Mouse (Mus musculus) intestine, embryonic 14.5 days (tissue): ENCODE data around the gene Rpl23. TPM values are rescaled to one million over a fixed set of nuclear protein-coding genes. Genes with fewer than 3 reads are reported as not detected.
"Not testable (repeated sequence)": the region's sequence is repeated elsewhere in the genome, so short reads cannot be mapped to it uniquely, and the experiment has no call there.

Source experiments
- ATAC-seq: fragments of 200-750 bp; cut with Nextera tagmentation; replicated peaks from 2 replicates; pipeline ENCODE4 v1.8.0; 2017; ENCODE audit warnings: low read depth, moderate number of reproducible peaks, moderate TSS enrichment, moderate library complexity; ENCODE audit not compliant: low FRiP score, low TSS enrichment
- DNase-seq: peaks from one replicate; pipeline ENCODE4 v3.0.0-alpha.2; 2018; ENCODE audit warnings: low spot score
- H3K27ac ChIP-seq: fragments of 300-500 bp; sonication (generic); 2 replicates; pipeline ENCODE4 v1.5.1; 2014; ENCODE audit warnings: low read depth, mild to moderate bottlenecking, control low read depth
- H3K27me3 ChIP-seq: fragments of 300-500 bp; sonication (generic); replicated peaks from 2 replicates; pipeline ENCODE4 v1.6.1; 2014; ENCODE audit warnings: low read length, control low read depth; ENCODE audit not compliant: control insufficient read depth, insufficient read depth
- H3K36me3 ChIP-seq: fragments of 300-500 bp; sonication (generic); 2 replicates; pipeline ENCODE4 v1.6.1; 2014; ENCODE audit warnings: low read length, control low read depth; ENCODE audit not compliant: control insufficient read depth, insufficient read depth
- H3K4me1 ChIP-seq: fragments of 300-500 bp; sonication (generic); replicated peaks from 2 replicates; pipeline ENCODE4 v1.6.1; 2014; ENCODE audit warnings: low read length, control low read depth, mixed read lengths; ENCODE audit not compliant: control insufficient read depth, insufficient read depth
- H3K4me2 ChIP-seq: fragments of 300-500 bp; sonication (generic); 2 replicates; pipeline ENCODE4 v1.6.1; 2014; ENCODE audit warnings: low read length
- H3K4me3 ChIP-seq: fragments of 300-500 bp; sonication (generic); 2 replicates; pipeline ENCODE4 v1.5.1; 2014; ENCODE audit warnings: low read depth, low read length, control low read depth, mixed read lengths
- H3K9ac ChIP-seq: fragments of 300-500 bp; sonication (generic); 2 replicates; pipeline ENCODE4 v1.6.1; 2014; ENCODE audit warnings: mild to moderate bottlenecking, low read length
- H3K9me3 ChIP-seq: fragments of 300-500 bp; sonication (generic); 2 replicates; pipeline ENCODE4 v1.6.1; 2016; ENCODE audit warnings: low read length, control low read depth; ENCODE audit not compliant: control insufficient read depth
- WGBS: fragments of 180-500 bp; shearing (Covaris S2); extraction: QIAGEN DNeasy Blood & Tissue Kit; methylation state at CpG from one replicate; pipeline ENCODE4 v1.1.7; 2014; 5-methylcytosine and 5-hydroxymethylcytosine counted together
- polyA plus RNA-seq: library from polyadenylated mRNA; unstranded; fragments of >200 nt; fragmentation: Nextera tagmentation; extraction: Ambion mirVana; gene quantifications from 2 replicates; pipeline ENCODE4 v1.2.1, GENCODE M21; 2014

Rpl23 gene
- polyA plus RNA-seq, 1 experiment from 2014 or later, result 786 TPM

DNA sequence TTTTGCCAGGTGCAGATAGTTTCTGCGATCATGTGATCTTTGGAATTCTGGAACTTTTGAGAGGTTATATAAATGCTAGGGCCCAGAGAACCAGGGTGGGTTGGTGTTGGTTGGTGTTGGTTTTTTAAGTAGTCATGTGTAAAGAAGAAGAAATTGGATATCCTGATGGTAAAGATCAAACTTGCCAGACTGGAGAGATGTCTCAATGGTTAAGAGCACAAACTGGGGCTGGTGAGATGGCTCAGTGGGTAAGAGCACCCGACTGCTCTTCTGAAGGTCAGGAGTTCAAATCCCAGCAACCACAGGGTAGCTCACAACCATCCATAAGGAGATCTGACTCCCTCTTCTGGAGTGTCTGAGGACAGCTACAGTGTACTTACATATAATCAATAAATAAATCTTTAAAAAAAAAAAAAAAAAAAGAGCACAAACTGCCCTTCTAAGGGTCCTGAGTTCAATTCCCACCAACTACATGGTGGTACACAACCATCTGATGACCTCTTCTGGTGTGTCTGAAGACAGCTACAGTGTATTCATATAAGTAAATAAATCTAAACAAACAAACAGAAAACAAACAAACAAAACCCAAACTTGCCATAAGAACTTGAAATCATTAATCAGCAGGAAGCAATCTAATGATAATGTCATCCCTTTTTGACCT, 8.7 kb upstream of the Rpl23 start:
- 85% methylated on average over 2 of the region's 2 CpGs for WGBS
- not testable (repeated sequence) for ATAC-seq, H3K4me1 ChIP-seq, H3K36me3 ChIP-seq, H3K9me3 ChIP-seq, H3K27me3 ChIP-seq, H3K4me2 ChIP-seq, H3K9ac ChIP-seq, H3K27ac ChIP-seq, DNase-seq, H3K4me3 ChIP-seq

DNA sequence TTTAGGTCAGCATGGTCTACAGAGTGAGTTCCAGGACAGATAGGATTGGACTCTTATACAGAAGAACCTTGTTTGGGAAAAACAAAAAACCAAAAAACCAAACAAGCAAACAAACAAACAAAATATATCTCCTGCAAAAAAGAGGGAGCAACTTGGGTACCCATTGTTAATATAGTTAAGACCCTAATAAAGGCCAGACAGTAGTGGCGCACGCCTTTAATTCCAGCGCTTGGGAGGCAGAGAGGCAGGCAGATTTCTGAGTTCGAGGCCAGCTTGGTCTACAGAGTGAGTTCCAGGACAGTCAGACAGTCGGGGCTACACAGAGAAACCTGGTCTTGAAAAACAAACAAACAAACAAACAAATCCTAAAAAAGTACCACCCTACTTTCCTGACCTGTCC, 7.5 kb upstream of the Rpl23 start:
- no peak overlapping the region for H3K4me2 ChIP-seq
- no peak overlapping the region for H3K4me3 ChIP-seq
- DNase-seq (no peak), ATAC-seq (no peak)
- 0 out of 2 replicates have a peak, but pooled peaks cover 3% of the 10 kb centered on the region for H3K9me3 ChIP-seq
- H3K9ac ChIP-seq, result no peak overlapping the region
- H3K4me1 ChIP-seq, result no peaks in the 10 kb centered on the region
- H3K27me3 ChIP-seq, result no peaks in the 10 kb centered on the region
- no peaks in the 10 kb centered on the region for H3K36me3 ChIP-seq
- no peak overlapping the region for H3K27ac ChIP-seq
- WGBS, result 82% methylated on average over 5 of the region's 5 CpGs

DNA sequence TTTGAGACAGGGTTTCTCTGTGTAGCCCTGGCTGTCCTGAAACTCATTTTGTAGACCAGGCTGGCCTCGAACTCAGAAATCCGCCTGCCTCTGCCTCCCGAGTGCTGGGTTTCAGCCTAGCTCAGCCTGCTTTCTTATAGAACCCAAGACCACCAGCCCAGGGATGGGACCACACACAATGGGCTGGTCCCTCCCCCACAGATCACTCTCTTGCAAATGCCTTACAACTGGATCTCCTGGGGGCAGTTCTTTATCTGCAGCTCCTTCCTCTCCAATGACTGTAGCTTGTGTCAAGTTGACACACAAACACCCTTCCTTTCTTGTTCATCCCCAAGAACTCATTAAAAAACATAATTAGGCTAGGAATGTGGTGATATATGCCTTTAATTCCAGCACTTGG, 5.7 kb upstream of the Rpl23 start:
- Histone ChIP-seq H3K9me3 (no peaks in the 10 kb centered on the region), H3K4me1 (no peaks in the 10 kb centered on the region), H3K9ac (no peak overlapping the region), H3K36me3 (no peaks in the 10 kb centered on the region), H3K27ac (no peak overlapping the region), H3K4me3 (no peak overlapping the region), H3K4me2 (no peak overlapping the region), H3K27me3 (no peaks in the 10 kb centered on the region)
- 93% methylated on average over 3 of the region's 3 CpGs for WGBS
- DNase-seq, result no peak
- no peak for ATAC-seq

DNA sequence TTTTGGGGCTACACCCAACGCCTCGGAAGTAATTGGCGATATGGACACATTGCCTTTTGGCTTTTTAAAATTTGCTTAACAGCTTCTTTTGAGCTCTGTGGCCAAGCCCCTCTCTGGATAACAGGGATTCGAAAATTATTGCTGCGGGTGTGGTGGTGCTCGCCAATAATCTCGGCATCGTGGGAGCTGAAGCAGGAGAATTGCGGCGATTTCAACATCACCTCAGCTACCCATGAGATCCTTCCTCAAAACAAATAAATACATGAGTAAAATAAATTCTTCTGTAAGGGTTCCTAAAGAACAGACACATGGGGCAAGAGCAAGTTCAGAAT, 293 bp upstream of the Rpl23 start:
- no peaks in the 10 kb centered on the region for H3K9me3 ChIP-seq
- H3K36me3 ChIP-seq, result peaks cover 38% of the 10 kb centered on the region
- no peaks in the 10 kb centered on the region for H3K27me3 ChIP-seq
- WGBS, result 0% methylated on average over 10 of the region's 10 CpGs
- H3K4me1 ChIP-seq, result peaks cover 10% of the 10 kb centered on the region
- H3K27ac ChIP-seq, result peak overlapping the region; percentile 89
- H3K9ac ChIP-seq, result peak overlapping the region; percentile 97
- H3K4me2 ChIP-seq, result peak overlapping the region; percentile 61
- peak overlapping the region; percentile 77 for H3K4me3 ChIP-seq
- ATAC-seq (no peak), DNase-seq (no peak)

DNA sequence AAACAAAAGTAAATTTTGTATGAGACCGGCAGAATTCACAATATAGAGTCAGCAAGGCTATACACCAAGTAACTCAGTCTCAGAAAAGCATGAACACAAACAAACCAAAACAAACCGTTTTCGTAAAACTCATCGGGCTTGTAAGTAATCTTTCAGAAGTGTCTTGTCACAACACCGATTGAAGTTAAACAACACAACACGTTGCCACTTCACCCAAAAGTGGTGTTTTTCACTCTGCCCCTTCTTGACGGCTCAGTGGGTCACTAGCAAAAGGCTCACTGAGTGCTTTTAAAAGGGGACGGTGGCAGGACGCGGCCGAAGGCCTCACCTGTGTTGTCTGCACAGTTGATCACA, 782 bp downstream of the Rpl23 start:
- Histone ChIP-seq H3K9me3 (no peaks in the 10 kb centered on the region), H3K27ac (peak overlapping the region; percentile 89), H3K27me3 (no peaks in the 10 kb centered on the region), H3K9ac (peak overlapping the region; percentile 97), H3K4me3 (peak overlapping the region; percentile 77), H3K36me3 (peaks cover 49% of the 10 kb centered on the region), H3K4me1 (peaks cover 10% of the 10 kb centered on the region), H3K4me2 (peak overlapping the region; percentile 61)
- ATAC-seq, result no peak
- no peak for DNase-seq
- 2% methylated on average over 11 of the region's 11 CpGs for WGBS

DNA sequence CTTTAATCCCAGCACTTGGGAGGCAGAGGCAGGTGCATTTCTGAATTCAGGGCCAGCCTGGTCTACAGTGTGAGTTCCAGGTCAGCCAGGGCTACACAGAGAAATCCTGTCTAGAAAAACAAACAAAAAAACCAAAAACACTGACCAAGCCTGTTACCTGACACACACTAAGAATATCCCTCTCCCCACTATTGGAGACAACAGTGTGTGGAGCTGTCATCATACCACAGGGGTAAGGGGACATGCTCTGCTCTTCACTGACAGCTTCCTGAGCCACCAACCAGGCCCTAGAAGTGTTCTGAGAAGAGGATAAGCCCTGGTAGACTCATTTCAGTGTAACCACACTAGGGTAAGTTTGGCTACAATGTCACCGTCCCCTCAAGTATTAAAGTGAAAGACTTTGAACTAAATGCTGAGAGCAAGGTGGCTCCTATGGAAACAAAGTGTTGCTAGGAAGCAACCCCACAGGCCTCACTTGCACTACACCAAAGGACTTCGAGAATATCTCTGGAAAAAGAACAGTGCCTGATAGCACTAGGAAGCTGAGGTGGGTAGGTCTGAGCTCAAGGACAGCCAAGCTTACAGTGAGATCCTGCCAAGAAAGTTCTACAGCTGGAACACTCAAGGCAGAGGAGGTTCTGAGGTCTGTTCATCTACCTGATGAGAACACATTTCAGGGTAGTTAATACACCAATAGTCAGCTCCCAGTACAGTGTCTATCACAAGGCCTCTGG, 2.1 kb downstream of the Rpl23 start:
- Histone ChIP-seq H3K4me1 (peaks cover 10% of the 10 kb centered on the region), H3K36me3 (peaks cover 62% of the 10 kb centered on the region), H3K27ac (no peak overlapping the region), H3K27me3 (no peaks in the 10 kb centered on the region), H3K4me3 (peak overlapping the region; percentile 77), H3K9ac (0 out of 2 replicates have a peak overlapping the region, but pooled peaks have one; percentile 7), H3K9me3 (no peaks in the 10 kb centered on the region), H3K4me2 (peak overlapping the region; percentile 61)
- ATAC-seq, result no peak
- WGBS, result 89% methylated on average over 2 of the region's 2 CpGs
- no peak for DNase-seq

DNA sequence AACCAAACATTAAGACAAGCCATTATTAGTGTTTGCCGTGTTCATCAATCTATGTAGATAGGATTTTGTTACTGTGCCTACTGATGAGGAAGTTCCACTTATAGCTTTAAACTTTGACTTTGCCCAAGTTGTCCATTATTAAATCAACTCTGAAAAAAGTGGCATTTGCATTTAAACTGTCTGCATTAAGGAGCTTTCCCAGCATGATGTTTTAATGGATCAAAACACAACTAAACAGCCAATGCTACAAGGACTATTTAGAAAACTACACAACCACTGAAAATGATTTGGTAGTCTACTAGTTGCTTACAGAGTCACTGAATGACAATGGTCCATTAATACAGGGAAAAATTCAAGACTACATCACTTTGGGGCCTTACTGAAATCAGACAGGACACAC, 3.3 kb downstream of the Rpl23 start:
- 88% methylated on average over 1 of the region's 1 CpGs for WGBS
- H3K4me2 ChIP-seq, result no peak overlapping the region
- DNase-seq, result no peak

DNA sequence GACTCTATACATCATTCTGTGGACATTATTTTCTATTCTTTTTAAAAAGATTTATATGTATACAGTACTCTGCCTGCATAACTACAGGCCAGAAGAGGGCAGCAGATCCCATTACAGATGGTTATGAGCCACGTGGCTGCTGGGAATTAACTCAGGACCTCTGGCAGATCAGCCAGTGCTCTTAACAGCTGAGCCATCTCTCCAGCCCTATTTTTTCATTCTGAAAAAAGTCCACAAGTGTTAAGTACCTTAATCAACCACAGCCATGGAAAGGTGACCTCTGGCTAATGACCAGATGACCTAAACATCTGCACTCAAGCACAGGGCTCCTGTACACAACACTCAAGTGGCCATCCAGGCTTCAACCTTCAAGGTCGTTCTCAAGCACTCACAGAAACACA, 5.1 kb downstream of the Rpl23 start:
- no peak for DNase-seq
- Histone ChIP-seq H3K9me3 (no peaks in the 10 kb centered on the region), H3K36me3 (peaks cover 64% of the 10 kb centered on the region)

More for the DNA sequence above, 3.3 kb downstream of the Rpl23 start:
- ATAC-seq, result no peak
- peaks cover 10% of the 10 kb centered on the region for H3K4me1 ChIP-seq
- H3K4me3 ChIP-seq, result no peak overlapping the region
- no peak overlapping the region for H3K27ac ChIP-seq
- no peaks in the 10 kb centered on the region for H3K27me3 ChIP-seq
- H3K9me3 ChIP-seq, result no peaks in the 10 kb centered on the region
- H3K9ac ChIP-seq, result no peak overlapping the region
- H3K36me3 ChIP-seq, result peaks cover 64% of the 10 kb centered on the region

More for the DNA sequence above, 5.1 kb downstream of the Rpl23 start:
- peaks cover 10% of the 10 kb centered on the region for H3K4me1 ChIP-seq
- no peak overlapping the region for H3K9ac ChIP-seq
- H3K4me3 ChIP-seq, result no peak overlapping the region
- H3K27me3 ChIP-seq, result no peaks in the 10 kb centered on the region
- 47% methylated on average over 2 of the region's 2 CpGs for WGBS
- ATAC-seq, result no peak
- H3K4me2 ChIP-seq, result no peak overlapping the region
- H3K27ac ChIP-seq, result no peak overlapping the region
